Mouse (Mus musculus) liver, postnatal 0 days (tissue): ENCODE results near the gene Psmb1.

Experiments
- CTCF ChIP-seq: sonication (generic); IDR thresholded peaks from 2 replicates; pipeline ENCODE4 v1.5.1; 2016; ENCODE audit warnings: antibody characterized with exemption, low read depth
- EP300 ChIP-seq: IDR thresholded peaks from 2 replicates; pipeline ENCODE4 v1.6.1; 2016; ENCODE audit warnings: antibody characterized with exemption, low read depth, mild to moderate bottlenecking

- TF ChIP-seq EP300 (no peak), CTCF (no peak)
Observed at GRCm38 (mm10) chr17:15499656-15500394, at the start of gene Psmb1, which contains the start of gene Tbp.
